Mouse (Mus musculus) megakaryocyte, embryonic 14.5 days (primary cell): ENCODE results near the gene Rbms3.

Source experiments
- FLI1 ChIP-seq: IDR thresholded peaks from 2 replicates; pipeline ENCODE4 v1.6.1; 2012; ENCODE audit warnings: low read length, inconsistent platforms, mixed read lengths
- GATA1 ChIP-seq: IDR thresholded peaks from 3 replicates; pipeline ENCODE4 v1.6.1; 2012; ENCODE audit warnings: mixed read lengths, low read length, inconsistent platforms, borderline replicate concordance

DNA sequence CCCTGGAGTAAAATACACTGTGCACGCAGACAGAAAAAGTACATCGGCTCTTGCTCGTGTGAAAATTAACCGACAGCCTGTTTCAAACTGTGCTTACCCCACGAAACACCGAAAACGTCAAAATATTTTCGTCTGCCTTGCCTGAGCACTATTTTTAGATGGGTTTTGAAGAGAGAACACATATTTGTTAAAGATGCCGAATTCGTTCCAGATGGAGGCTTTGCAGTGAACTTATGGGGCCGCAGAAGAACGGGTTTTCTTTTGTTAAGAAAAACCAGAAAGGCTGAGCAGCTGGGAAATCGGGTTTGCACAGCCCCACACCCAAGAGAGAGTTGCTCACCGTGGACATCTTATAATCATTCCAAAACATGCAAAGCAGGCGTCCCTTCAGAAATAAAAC, 437.6 kb downstream of the Rbms3 start:
- TF ChIP-seq GATA1 (no peak), FLI1 (no peak)
